Mouse (Mus musculus): Measurements from ENCODE around the gene Glis3. TPM values are rescaled to one million over a fixed set of nuclear protein-coding genes. Genes with fewer than 3 reads are reported as not detected.

The Glis3 gene
- total RNA-seq, 1 experiment from 2014 or later: 13.5 TPM

DNA sequence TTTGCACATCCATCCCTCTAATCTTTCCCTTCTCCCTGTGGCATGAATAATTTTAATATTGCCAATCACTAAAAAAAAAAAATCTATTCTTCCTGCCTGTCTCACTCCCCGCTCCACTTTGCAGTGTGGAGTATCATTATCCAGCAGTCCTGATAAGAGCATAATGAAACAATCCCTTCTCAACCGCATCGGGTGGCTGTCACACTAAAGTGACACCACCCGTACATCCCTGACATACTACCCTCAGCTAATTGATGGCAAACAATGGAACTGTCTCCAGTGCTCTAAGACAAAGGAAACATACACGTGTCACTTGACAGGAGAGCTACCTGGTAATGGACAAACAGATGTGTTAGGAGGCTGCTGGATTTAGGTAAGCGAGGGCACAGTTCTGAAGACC lies 373.8 kb downstream of the Glis3 start:
- DNase-seq: no peak

GRCm38 (mm10) chr19:28305510-28305909 lies 374.4 kb downstream of the Glis3 start:
- no peak for DNase-seq

DNA sequence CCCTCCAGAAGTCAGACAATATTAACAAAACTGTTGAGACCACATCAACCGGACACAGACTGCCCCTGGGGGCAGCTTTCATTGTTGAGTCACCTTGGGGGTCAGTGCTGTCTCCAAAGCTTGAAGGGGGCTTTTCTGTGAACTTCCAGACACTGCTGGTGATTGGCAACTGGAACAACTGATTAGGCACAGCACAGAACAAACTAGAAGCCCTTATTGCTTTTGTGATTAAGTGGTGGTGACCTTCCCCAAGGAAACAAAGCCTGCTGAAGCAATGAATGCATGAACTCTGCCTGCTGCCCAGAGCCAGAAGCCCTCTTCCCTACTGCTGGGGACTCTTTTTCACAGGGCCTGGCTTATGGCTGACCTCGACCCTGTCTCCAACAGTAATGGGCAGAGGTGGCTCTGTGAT lies 377.0 kb downstream of the Glis3 start:
- DNase-seq: no peak

DNA sequence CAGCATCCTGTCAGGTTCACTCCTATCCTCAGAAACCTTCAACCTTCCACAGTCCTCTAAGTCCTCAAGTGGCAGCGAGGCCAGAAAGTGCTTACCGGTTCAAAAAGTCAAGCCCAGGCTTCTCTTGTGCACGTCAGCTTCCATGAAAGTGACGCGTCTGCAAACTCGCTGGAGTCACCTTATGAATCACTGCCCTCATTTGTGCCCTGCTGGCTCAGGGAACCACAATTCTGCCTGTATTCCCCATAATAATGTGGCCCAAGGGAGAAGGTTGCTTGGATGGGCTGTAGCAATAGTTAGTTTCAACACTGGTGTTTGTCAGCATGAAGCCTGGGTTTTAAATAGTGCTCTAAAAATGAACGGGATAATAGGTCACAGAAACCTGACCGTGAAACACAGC lies 379.7 kb downstream of the Glis3 start:
- DNase-seq: no peak

GRCm38 (mm10) chr19:28299211-28299775 lies 380.6 kb downstream of the Glis3 start:
- peak; percentile 9 for DNase-seq

DNA sequence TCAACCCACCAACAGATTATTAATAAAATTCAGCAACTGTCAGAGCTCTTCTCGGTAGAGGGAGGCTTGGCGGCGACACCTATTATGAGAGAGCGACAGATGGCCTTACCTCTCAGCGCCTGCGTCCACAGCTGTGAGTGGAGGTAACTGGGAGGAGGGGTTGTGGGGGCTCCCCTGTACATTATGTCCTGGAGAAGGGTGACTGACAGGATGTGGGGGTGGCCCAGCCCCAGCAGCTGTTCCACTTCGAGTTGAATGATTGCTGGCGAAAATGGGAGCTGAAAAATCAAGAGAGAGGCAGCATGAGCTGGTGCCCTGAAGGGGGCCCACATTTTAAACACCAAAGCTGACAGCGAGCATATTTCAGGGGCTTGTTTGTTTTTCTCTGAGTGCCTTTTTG lies 381.2 kb downstream of the Glis3 start:
- no peak for DNase-seq

GRCm38 (mm10) chr19:28291596-28291995 lies 388.3 kb downstream of the Glis3 start:
- no peak for DNase-seq

DNA sequence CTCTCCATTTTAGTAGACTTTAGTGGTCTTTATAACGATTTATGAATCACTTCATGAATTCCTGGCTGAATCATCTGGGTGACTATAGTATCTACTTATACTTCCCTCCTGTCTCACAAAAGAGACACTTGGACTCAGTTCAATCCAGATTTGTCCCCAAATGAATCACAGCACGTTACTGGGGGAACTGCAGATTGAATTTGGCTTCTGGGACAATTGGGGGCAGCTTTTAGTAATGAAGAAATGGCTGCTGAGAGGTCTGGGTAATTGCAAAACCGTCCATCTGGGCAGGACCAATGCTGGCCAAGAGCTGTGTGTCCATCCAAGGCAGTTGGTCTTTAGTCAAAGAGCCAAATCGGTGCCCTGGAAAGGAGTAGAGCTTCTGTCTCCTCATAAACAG lies 390.4 kb downstream of the Glis3 start:
- no peak for DNase-seq

GRCm38 (mm10) chr19:28287431-28287830 lies 392.4 kb downstream of the Glis3 start:
- no peak for DNase-seq

DNA sequence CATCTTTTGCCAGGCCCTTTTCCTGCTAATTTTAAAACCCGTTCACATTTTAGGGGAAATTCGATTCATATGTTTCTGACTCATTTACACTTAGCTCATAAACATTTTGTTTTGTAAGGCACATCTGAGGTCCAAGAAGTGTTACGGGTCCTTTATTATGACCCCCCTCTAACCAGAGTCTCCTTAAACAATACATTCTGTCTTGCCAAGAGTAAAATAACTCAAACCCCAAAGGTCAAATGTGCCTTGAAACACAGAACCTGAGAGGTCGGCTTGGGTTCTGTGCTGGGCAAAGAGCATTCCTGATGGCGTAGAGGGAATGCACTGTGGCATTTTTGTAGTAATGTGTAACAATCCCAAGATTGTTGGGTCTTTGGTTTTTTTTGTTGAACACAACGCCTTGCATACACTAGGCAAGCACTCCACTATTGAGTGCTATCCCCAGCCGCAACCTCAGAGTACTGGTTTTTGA lies 395.7 kb downstream of the Glis3 start:
- DNase-seq: no peak

- no peak for DNase-seq
Observed at GRCm38 (mm10) chr19:28283241-28284097, 396.4 kb downstream of the Glis3 start.

DNA sequence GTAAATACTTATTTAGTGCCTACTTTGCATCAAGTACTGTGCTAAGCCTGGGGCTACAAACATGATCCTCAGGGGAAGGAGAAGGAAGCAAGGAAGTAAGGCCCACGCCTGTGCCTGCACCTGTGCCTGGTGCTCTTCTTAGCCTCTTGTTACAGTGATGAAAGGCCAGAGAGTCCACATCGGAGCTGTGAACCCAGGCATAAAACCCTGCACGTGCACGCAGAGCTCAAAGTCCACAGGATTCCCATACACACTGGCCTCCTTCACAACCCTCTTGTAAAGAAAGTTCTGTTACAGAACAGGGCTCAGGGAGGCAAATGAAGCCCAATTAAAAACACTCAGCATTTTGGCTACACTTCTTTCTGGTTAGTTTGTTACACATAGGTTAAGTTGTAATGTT lies 398.5 kb downstream of the Glis3 start:
- DNase-seq: no peak

- no peak for DNase-seq
Observed at GRCm38 (mm10) chr19:28277104-28277503, 402.8 kb downstream of the Glis3 start.

DNA sequence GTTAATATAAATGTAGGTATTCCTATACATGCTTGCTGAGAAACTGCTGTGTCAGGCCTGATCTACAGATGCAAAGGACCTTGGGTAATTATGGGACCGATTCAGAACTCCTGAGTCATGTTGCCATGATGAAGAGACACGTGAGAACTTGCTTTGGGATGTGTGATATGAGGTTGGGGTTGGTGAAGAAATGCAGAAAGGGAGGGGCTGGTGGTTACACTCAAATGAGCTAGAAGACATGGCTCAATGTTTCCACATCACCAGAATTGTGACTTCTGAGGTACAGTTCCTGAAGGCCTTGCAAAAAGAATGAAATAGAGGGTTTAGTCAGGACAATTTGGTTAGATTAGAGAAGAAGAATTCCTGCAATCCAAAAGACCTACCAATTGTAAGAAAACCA lies 405.4 kb downstream of the Glis3 start:
- DNase-seq: no peak

- DNase-seq: no peak
Observed at GRCm38 (mm10) chr19:28273946-28274345, 405.9 kb downstream of the Glis3 start.

DNA sequence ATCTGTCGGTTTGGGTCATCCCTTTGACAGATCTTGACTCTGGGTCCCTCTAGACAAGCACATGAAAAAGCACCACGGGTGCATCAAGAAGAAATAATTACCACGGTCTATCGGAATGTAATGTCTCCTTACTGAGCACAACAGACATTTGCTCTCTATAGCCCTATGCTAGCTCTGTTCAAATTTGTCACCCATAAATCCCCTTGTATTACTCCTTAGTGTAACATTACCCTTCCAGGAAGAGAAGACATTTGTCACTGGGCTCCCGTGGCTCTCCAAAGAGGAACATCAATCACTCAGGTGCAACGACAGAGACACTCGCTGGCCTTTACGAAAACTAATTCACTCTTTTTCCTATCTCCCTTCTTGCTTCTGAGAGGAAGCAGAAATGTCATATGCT lies 413.0 kb downstream of the Glis3 start:
- no peak for DNase-seq

GRCm38 (mm10) chr19:28265776-28266175 lies 414.1 kb downstream of the Glis3 start:
- DNase-seq: no peak

DNA sequence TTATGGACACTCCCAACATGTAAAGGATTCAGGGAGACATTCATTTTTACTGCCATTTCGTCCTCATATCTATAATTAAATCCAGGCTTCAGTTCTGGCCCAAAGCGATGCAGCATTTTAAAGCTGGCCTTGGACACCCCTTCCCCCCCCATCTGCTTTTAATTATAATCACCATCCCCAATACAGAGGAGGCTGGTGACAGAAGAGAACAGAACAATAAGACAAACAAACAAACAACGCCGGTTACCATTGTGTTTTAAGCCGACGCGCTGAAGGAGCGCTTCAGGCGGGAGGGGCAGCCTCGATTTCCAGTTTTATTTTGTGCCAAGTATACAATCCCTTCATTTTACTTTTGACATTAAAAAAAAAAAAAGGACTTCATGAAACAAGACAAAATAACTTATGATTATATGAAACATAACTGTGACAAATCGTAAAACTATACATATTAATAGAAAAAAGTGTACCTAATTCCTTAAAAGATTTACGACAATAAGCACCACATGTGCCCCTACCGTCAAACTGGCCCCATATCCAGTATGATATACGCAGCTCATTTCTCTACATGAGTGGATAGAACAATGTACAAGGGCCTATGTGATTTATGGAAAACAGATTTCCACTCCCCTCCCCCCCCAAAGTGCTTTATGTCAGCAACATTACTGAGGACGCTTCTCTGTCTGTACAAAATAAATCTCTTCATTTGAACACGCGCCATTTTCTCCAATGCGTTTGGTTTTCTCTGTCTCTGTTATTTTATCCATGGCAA lies 420.8 kb downstream of the Glis3 start:
- DNase-seq: no peak

- DNase-seq: no peak
Observed at GRCm38 (mm10) chr19:28258480-28258879, 421.4 kb downstream of the Glis3 start.

GRCm38 (mm10) chr19:28247345-28247744 lies 432.5 kb downstream of the Glis3 start:
- no peak for DNase-seq

GRCm38 (mm10) chr19:28246186-28246585 lies 433.7 kb downstream of the Glis3 start:
- no peak for DNase-seq

DNA sequence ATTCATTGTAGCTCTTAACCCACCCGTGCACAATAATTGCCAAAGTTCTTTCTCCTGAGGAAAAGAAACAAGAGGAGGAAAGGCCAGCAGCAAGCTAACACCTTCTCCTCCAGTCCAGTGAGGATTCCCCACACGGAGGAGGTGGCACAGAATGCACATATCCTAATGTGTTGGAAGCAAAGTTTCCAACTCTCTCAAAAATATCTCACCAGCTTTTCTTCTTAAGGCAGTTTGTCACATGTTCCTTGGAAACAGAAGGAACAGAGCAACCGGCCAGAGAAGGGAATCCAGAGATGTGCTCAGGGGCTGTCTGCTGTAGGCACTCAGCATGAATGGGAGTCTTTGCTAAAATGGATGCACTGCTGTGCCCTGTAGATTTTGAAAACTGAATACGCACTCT lies 441.8 kb downstream of the Glis3 start:
- DNase-seq: no peak

DNA sequence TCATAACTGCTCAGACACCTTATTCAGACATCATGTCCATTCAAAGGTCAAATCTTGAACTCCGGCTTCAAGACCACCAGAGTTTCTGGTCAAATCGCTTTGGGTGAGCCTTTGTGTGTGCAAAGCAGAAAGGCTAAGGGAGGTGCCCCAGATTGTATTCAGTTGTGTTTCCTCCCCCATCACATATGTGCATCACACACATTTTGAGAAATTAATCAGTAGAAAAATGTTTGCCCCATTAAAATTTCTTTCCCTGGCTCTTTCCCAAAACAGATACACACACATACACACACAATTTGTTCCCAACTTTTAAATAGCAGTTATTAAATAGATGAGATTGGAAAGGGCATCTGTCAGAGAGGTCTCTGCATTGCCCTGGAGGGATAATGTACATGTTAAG lies 442.3 kb downstream of the Glis3 start:
- DNase-seq: no peak
